Mouse (Mus musculus) hindbrain, embryonic 11.5 days (tissue): ENCODE data around the gene Dnajc7. TPM values are rescaled to one million over a fixed set of nuclear protein-coding genes. Genes with fewer than 3 reads are reported as not detected.
"Not testable (repeated sequence)": the region's sequence is repeated elsewhere in the genome, so short reads cannot be mapped to it uniquely, and the experiment has no call there.

Experiments
- ATAC-seq: fragments of 200-750 bp; cut with Nextera tagmentation; 2 replicates; pipeline ENCODE4 v1.8.0; 2017; ENCODE audit warnings: mild to moderate bottlenecking, moderate TSS enrichment, moderate library complexity; ENCODE audit not compliant: low FRiP score
- DNase-seq: peaks from one replicate; pipeline ENCODE4 v3.0.0-alpha.2; 2015; ENCODE audit warnings: low spot score
- H3K27ac ChIP-seq: fragments of 300-500 bp; sonication (generic); 2 replicates; pipeline ENCODE4 v1.5.1; 2014; ENCODE audit warnings: mild to moderate bottlenecking, low read depth, low read length
- H3K27me3 ChIP-seq: fragments of 300-500 bp; sonication (generic); 2 replicates; pipeline ENCODE4 v1.6.1; 2014; ENCODE audit warnings: mild to moderate bottlenecking, low read length, moderate library complexity, mixed read lengths; ENCODE audit not compliant: control insufficient read depth, insufficient read depth
- H3K36me3 ChIP-seq: fragments of 300-500 bp; sonication (generic); 2 replicates; pipeline ENCODE4 v1.6.1; 2014; ENCODE audit warnings: mild to moderate bottlenecking, low read length, moderate library complexity, mixed read lengths; ENCODE audit not compliant: control insufficient read depth, insufficient read depth
- H3K4me1 ChIP-seq: fragments of 300-500 bp; sonication (generic); replicated peaks from 2 replicates; pipeline ENCODE4 v1.6.1; 2014; ENCODE audit warnings: low read length, mixed read lengths; ENCODE audit not compliant: control insufficient read depth, insufficient read depth
- H3K4me2 ChIP-seq: fragments of 300-500 bp; sonication (generic); replicated peaks from 2 replicates; pipeline ENCODE4 v1.6.1; 2014; ENCODE audit warnings: mild to moderate bottlenecking, low read depth, low read length
- H3K4me3 ChIP-seq: fragments of 300-500 bp; sonication (generic); 2 replicates; pipeline ENCODE4 v1.5.1; 2014; ENCODE audit warnings: low read depth, low read length
- H3K9ac ChIP-seq: fragments of 300-500 bp; sonication (generic); 2 replicates; pipeline ENCODE4 v1.6.1; 2014; ENCODE audit warnings: low read depth, low read length
- H3K9me3 ChIP-seq: fragments of 300-500 bp; sonication (generic); 2 replicates; pipeline ENCODE4 v1.6.1; 2016; ENCODE audit warnings: low read length; ENCODE audit not compliant: control insufficient read depth
- WGBS: fragments of 180-500 bp; shearing (Covaris S2); extraction: QIAGEN DNeasy Blood & Tissue Kit; methylation state at CpG from one replicate; pipeline ENCODE4 v1.1.7; 2014; 5-methylcytosine and 5-hydroxymethylcytosine counted together
- polyA plus RNA-seq: library from polyadenylated mRNA; unstranded; fragments of >200 nt; fragmentation: Nextera tagmentation; extraction: Ambion mirVana; gene quantifications from 2 replicates; pipeline ENCODE4 v1.2.1, GENCODE M21; 2014

Gene Dnajc7
- polyA plus RNA-seq, 1 experiment from 2014 or later = 105 TPM

DNA sequence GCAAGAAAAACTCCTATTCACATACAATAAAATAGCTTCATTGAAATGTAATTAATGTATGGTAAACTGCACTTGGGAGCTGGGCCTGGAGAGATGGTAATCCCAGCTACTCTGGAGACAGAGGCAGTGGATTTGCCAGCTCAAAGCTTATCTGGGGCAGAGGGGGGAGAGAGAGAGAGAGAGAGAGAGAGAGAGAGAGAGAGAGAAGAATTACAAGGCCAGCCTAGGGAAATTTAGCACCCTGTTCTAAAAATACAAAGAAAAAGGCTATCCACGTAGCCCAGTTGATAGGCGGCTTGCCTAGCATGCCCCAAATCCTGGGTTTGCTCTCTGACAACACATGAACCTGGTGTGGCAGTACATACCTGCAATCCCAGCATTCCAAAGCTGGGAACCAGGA, 78.4 kb downstream of the Dnajc7 start:
- no peaks in the 10 kb centered on the region for H3K36me3 ChIP-seq
- H3K27me3 ChIP-seq = no peaks in the 10 kb centered on the region
- DNase-seq (no peak), ATAC-seq (no peak)
- H3K4me1 ChIP-seq = 0 out of 2 replicates have a peak, but pooled peaks cover 3% of the 10 kb centered on the region
- WGBS = 96% methylated on average over 2 of the region's 2 CpGs
- no peak overlapping the region for H3K27ac ChIP-seq
- no peak overlapping the region for H3K4me3 ChIP-seq
- no peaks in the 10 kb centered on the region for H3K9me3 ChIP-seq
- H3K4me2 ChIP-seq = no peak overlapping the region
- H3K9ac ChIP-seq = no peak overlapping the region

DNA sequence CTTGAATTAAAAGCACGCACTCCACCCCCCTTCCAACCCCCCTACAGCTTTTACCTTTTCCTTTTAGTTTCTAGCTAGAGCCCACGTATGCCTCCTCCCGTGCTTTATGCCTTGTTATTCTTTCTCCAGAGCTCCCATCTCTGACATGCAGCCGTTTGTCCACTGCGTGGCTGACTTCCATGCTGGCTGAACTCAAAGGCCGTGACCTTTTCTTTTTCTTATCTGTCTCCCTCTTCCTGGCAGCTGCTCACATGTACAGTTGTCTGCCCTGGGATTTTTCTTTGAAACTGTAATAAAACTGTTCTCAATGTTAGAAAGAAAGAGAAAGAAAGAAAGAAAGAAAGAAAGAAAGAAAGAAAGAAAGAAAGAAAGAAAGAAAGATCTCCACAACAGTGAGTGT, 79.0 kb downstream of the Dnajc7 start:
- WGBS = 52% methylated on average over 6 of the region's 6 CpGs
- no peak overlapping the region for H3K27ac ChIP-seq
- no peak overlapping the region for H3K4me3 ChIP-seq
- no peaks in the 10 kb centered on the region for H3K27me3 ChIP-seq
- no peak for DNase-seq
- no peaks in the 10 kb centered on the region for H3K9me3 ChIP-seq
- H3K4me1 ChIP-seq = 0 out of 2 replicates have a peak, but pooled peaks cover under 1% of the 10 kb centered on the region
- no peaks in the 10 kb centered on the region for H3K36me3 ChIP-seq
- H3K4me2 ChIP-seq = no peak overlapping the region
- no peak overlapping the region for H3K9ac ChIP-seq
- ATAC-seq = no peak

GRCm38 (mm10) chr11:100536466-100536865, 83.5 kb downstream of the Dnajc7 start:
- Histone ChIP-seq H3K4me3 (no peak overlapping the region), H3K4me2 (no peak overlapping the region), H3K9ac (no peak overlapping the region), H3K27me3 (no peaks in the 10 kb centered on the region), H3K9me3 (no peaks in the 10 kb centered on the region), H3K36me3 (no peaks in the 10 kb centered on the region), H3K4me1 (no peaks in the 10 kb centered on the region), H3K27ac (no peak overlapping the region)
- ATAC-seq (no peak), DNase-seq (no peak)

- no peaks in the 10 kb centered on the region for H3K4me1 ChIP-seq
- no peak for ATAC-seq
- H3K9ac ChIP-seq = no peak overlapping the region
- no peak overlapping the region for H3K4me2 ChIP-seq
- H3K9me3 ChIP-seq = no peaks in the 10 kb centered on the region
- 84% methylated on average over 1 of the region's 1 CpGs for WGBS
- H3K36me3 ChIP-seq = no peaks in the 10 kb centered on the region
- no peak overlapping the region for H3K4me3 ChIP-seq
- no peak overlapping the region for H3K27ac ChIP-seq
- no peak for DNase-seq
- no peaks in the 10 kb centered on the region for H3K27me3 ChIP-seq
Measured at GRCm38 (mm10) chr11:100535996-100536395, 84.0 kb downstream of the Dnajc7 start.

DNA sequence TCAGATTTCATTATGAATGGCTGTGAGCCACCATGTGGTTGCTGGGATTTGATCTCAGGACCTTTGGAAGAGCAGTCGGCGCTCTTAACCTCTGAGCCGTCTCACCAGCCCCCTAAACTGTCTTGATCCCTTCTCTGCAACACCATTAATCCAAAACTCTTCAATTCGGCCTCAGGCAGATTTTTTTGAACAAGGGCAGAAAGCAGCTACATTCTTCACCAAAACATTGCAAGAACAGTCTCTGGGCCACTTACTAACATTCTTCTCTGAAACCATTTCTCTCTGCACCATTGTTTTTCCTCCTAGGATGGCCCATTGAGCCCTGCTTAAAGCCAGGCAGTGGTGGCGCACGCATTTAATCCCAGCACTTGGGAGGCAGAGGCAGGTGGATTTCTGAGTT, 85.1 kb downstream of the Dnajc7 start:
- H3K27me3 ChIP-seq, H3K4me2 ChIP-seq, H3K4me1 ChIP-seq, ATAC-seq, H3K9ac ChIP-seq, H3K27ac ChIP-seq, H3K4me3 ChIP-seq, DNase-seq, H3K36me3 ChIP-seq, H3K9me3 ChIP-seq: not testable (repeated sequence)
- 88% methylated on average over 6 of the region's 6 CpGs for WGBS

- not testable (repeated sequence) for DNase-seq, H3K9me3 ChIP-seq, H3K27me3 ChIP-seq, H3K27ac ChIP-seq, H3K9ac ChIP-seq, H3K36me3 ChIP-seq, H3K4me1 ChIP-seq, H3K4me2 ChIP-seq, H3K4me3 ChIP-seq, ATAC-seq
- WGBS = 87% methylated on average over 2 of the region's 2 CpGs
Measured at GRCm38 (mm10) chr11:100534411-100534810, 85.6 kb downstream of the Dnajc7 start.

- WGBS = 48% methylated on average over 6 of the region's 6 CpGs
- no peaks in the 10 kb centered on the region for H3K9me3 ChIP-seq
- no peaks in the 10 kb centered on the region for H3K36me3 ChIP-seq
- ATAC-seq (no peak), DNase-seq (no peak)
- no peak overlapping the region for H3K9ac ChIP-seq
- no peaks in the 10 kb centered on the region for H3K4me1 ChIP-seq
- no peak overlapping the region for H3K27ac ChIP-seq
- no peak overlapping the region for H3K4me2 ChIP-seq
- no peaks in the 10 kb centered on the region for H3K27me3 ChIP-seq
- H3K4me3 ChIP-seq = no peak overlapping the region
Measured at GRCm38 (mm10) chr11:100533871-100534270, 86.1 kb downstream of the Dnajc7 start.

Other genes starting within 250 kb of the Dnajc7 start
- 26.7 and 30.7 TPM in 2 replicates for gene Jup, start 222.4 kb downstream of the Dnajc7 start, polyA plus RNA-seq
- gene P3h4, start 205.3 kb downstream of the Dnajc7 start, polyA plus RNA-seq = 19.6 and 22.9 TPM in 2 replicates
- 38.7 and 46.1 TPM in 2 replicates for gene Fkbp10, start 204.5 kb downstream of the Dnajc7 start, polyA plus RNA-seq
- 92.6 and 96.0 TPM in 2 replicates for gene Nt5c3b, start 178.4 kb downstream of the Dnajc7 start, polyA plus RNA-seq
- gene Klhl10, start 178.3 kb downstream of the Dnajc7 start, polyA plus RNA-seq = 0.66 and 0.68 TPM in 2 replicates
- 13.8 and 14.9 TPM in 2 replicates for gene Klhl11, start 147.4 kb downstream of the Dnajc7 start, polyA plus RNA-seq
- 259 and 306 TPM in 2 replicates for gene Acly, start 92.2 kb downstream of the Dnajc7 start, polyA plus RNA-seq
- gene Ttc25, start 74.6 kb downstream of the Dnajc7 start, polyA plus RNA-seq = 2.6 and 2.8 TPM in 2 replicates
- gene Cnp, start 45.3 kb downstream of the Dnajc7 start, polyA plus RNA-seq = 17.4 and 17.8 TPM in 2 replicates
- 108 and 109 TPM in 2 replicates for gene Nkiras2, start 924 bp downstream of the Dnajc7 start, polyA plus RNA-seq
- gene Zfp385c, start 72.3 kb upstream of the Dnajc7 start, polyA plus RNA-seq = 0.08 and 0.71 TPM in 2 replicates
- gene Dhx58, start 84.1 kb upstream of the Dnajc7 start, polyA plus RNA-seq = 1.8 and 1.9 TPM in 2 replicates
- gene Kat2a, start 92.3 kb upstream of the Dnajc7 start, polyA plus RNA-seq = 47.2 and 50.3 TPM in 2 replicates
- gene Hspb9, start 93.7 kb upstream of the Dnajc7 start, polyA plus RNA-seq = 0.50 and 0.82 TPM in 2 replicates
- 76.6 and 87.5 TPM in 2 replicates for gene Rab5c, start 118.0 kb upstream of the Dnajc7 start, polyA plus RNA-seq
- gene Kcnh4, start 139.8 kb upstream of the Dnajc7 start, polyA plus RNA-seq = 3.8 and 5.7 TPM in 2 replicates
- gene Hcrt, start 142.8 kb upstream of the Dnajc7 start, polyA plus RNA-seq = not detected in 2 replicates
- 1.1 and 2.1 TPM in 2 replicates for gene Ghdc, start 150.8 kb upstream of the Dnajc7 start, polyA plus RNA-seq
- gene Stat5b, start 230.6 kb upstream of the Dnajc7 start, polyA plus RNA-seq = 13.4 and 14.8 TPM in 2 replicates
- 1.4 and 1.8 TPM in 2 replicates for gene Stat5a, start 239.2 kb upstream of the Dnajc7 start, polyA plus RNA-seq